Mouse (Mus musculus): ENCODE data around the gene H2al1a. TPM values are rescaled to one million over a fixed set of nuclear protein-coding genes. Genes with fewer than 3 reads are reported as not detected.
"Not testable (repeated sequence)": the region's sequence is repeated elsewhere in the genome, so short reads cannot be mapped to it uniquely, and the experiment has no call there.

The H2al1a gene
- polyA plus RNA-seq, 1 experiment from 2014 or later = not detected

- no CpG with 5 or more reads among the region's 3 CpGs for WGBS (ENCODE audit: insufficient replicate concordance)
- H3K4me3 ChIP-seq (ENCODE audit: low read depth, low read length) = not testable (repeated sequence)
These were observed 18.9 kb downstream of the H2al1a start, which contains the start of gene H2al1g for GRCm38 (mm10) chrX:11317956-11318355. Gene H2al1g, plus strand, starts transcription at chrX:11318256.

GRCm38 (mm10) chrX:11321192-11321591 lies 22.1 kb downstream of the H2al1a start, which contains the start of gene H2al1h:
Gene H2al1h, plus strand, starts transcription at chrX:11321492.
- not testable (repeated sequence) for H3K4me2 ChIP-seq (ENCODE audit: low read depth, low read length); H3K27me3 ChIP-seq (ENCODE audit: control insufficient read depth, insufficient read depth, low read depth, low read length); H3K4me1 ChIP-seq (ENCODE audit: control insufficient read depth, low read depth, low read length); ATAC-seq (ENCODE audit: low read depth); H3K9me3 ChIP-seq (replicated peaks; ENCODE audit: control insufficient read depth, low read length); H3K4me3 ChIP-seq (ENCODE audit: low read depth, low read length); H3K36me3 ChIP-seq (ENCODE audit: control insufficient read depth, insufficient read depth); H3K27ac ChIP-seq (ENCODE audit: low read length); H3K9ac ChIP-seq (ENCODE audit: low read depth, low read length)
- no CpG with 5 or more reads among the region's 6 CpGs for WGBS (ENCODE audit: insufficient replicate concordance)

More at GRCm38 (mm10) chrX:11317956-11318355, 18.9 kb downstream of the H2al1a start, which contains the start of gene H2al1g:
- H3K27me3 ChIP-seq (ENCODE audit: control insufficient read depth, insufficient read depth, low read depth, low read length); H3K27ac ChIP-seq (ENCODE audit: low read length); H3K4me2 ChIP-seq (ENCODE audit: low read depth, low read length); H3K36me3 ChIP-seq (ENCODE audit: control insufficient read depth, insufficient read depth); ATAC-seq (ENCODE audit: low read depth); H3K9ac ChIP-seq (ENCODE audit: low read depth, low read length); H3K9me3 ChIP-seq (replicated peaks; ENCODE audit: control insufficient read depth, low read length); H3K4me1 ChIP-seq (ENCODE audit: control insufficient read depth, low read depth, low read length): not testable (repeated sequence)

- not testable (repeated sequence) for H3K4me1 ChIP-seq (ENCODE audit: control insufficient read depth, low read depth, low read length); H3K27me3 ChIP-seq (ENCODE audit: control insufficient read depth, insufficient read depth, low read depth, low read length); H3K36me3 ChIP-seq (ENCODE audit: control insufficient read depth, insufficient read depth); H3K9ac ChIP-seq (ENCODE audit: low read depth, low read length); H3K4me3 ChIP-seq (ENCODE audit: low read depth, low read length); H3K27ac ChIP-seq (ENCODE audit: low read length); ATAC-seq (ENCODE audit: low read depth); H3K9me3 ChIP-seq (replicated peaks; ENCODE audit: control insufficient read depth, low read length); H3K4me2 ChIP-seq (ENCODE audit: low read depth, low read length)
- WGBS (ENCODE audit: insufficient replicate concordance) = 77% methylated on average over 2 of the region's 5 CpGs
These were observed 25.3 kb downstream of the H2al1a start, which contains the start of gene H2al1i for GRCm38 (mm10) chrX:11324359-11324758. Gene H2al1i, plus strand, starts transcription at chrX:11324659.

- not testable (repeated sequence) for ATAC-seq (ENCODE audit: low read depth); H3K9me3 ChIP-seq (replicated peaks; ENCODE audit: control insufficient read depth, low read length); H3K4me2 ChIP-seq (ENCODE audit: low read depth, low read length); H3K27me3 ChIP-seq (ENCODE audit: control insufficient read depth, insufficient read depth, low read depth, low read length); H3K27ac ChIP-seq (ENCODE audit: low read length); H3K36me3 ChIP-seq (ENCODE audit: control insufficient read depth, insufficient read depth); H3K4me1 ChIP-seq (ENCODE audit: control insufficient read depth, low read depth, low read length); H3K4me3 ChIP-seq (ENCODE audit: low read depth, low read length); H3K9ac ChIP-seq (ENCODE audit: low read depth, low read length)
- WGBS (ENCODE audit: insufficient replicate concordance) = 71% methylated on average over 2 of the region's 2 CpGs
These were observed 28.5 kb downstream of the H2al1a start, which contains the start of gene H2al1j for GRCm38 (mm10) chrX:11327522-11327921. Gene H2al1j, plus strand, starts transcription at chrX:11327822.

- no peak for ATAC-seq (ENCODE audit: low read depth)
- H3K27me3 ChIP-seq (ENCODE audit: control insufficient read depth, insufficient read depth, low read depth, low read length) = no peaks in the 10 kb centered on the region
- H3K36me3 ChIP-seq (ENCODE audit: control insufficient read depth, insufficient read depth) = no peaks in the 10 kb centered on the region
- H3K4me2 ChIP-seq (ENCODE audit: low read depth, low read length) = no peak overlapping the region
- 62% methylated on average over 9 of the region's 9 CpGs for WGBS (ENCODE audit: insufficient replicate concordance)
- H3K4me3 ChIP-seq (ENCODE audit: low read depth, low read length) = no peak overlapping the region
- no peak overlapping the region for H3K9ac ChIP-seq (ENCODE audit: low read depth, low read length)
- no peak overlapping the region for H3K27ac ChIP-seq (ENCODE audit: low read length)
- H3K4me1 ChIP-seq (ENCODE audit: control insufficient read depth, low read depth, low read length) = no peaks in the 10 kb centered on the region
- H3K9me3 ChIP-seq (replicated peaks; ENCODE audit: control insufficient read depth, low read length) = no peaks in the 10 kb centered on the region
These were observed 46.7 kb downstream of the H2al1a start for GRCm38 (mm10) chrX:11345762-11346161.

- WGBS (ENCODE audit: insufficient replicate concordance) = 71% methylated on average over 3 of the region's 3 CpGs
- H3K27me3 ChIP-seq (ENCODE audit: control insufficient read depth, insufficient read depth, low read depth, low read length) = no peaks in the 10 kb centered on the region
- H3K36me3 ChIP-seq (ENCODE audit: control insufficient read depth, insufficient read depth) = no peaks in the 10 kb centered on the region
- no peak for ATAC-seq (ENCODE audit: low read depth)
- no peaks in the 10 kb centered on the region for H3K4me1 ChIP-seq (ENCODE audit: control insufficient read depth, low read depth, low read length)
- no peak overlapping the region for H3K27ac ChIP-seq (ENCODE audit: low read length)
- H3K9ac ChIP-seq (ENCODE audit: low read depth, low read length) = no peak overlapping the region
- no peaks in the 10 kb centered on the region for H3K9me3 ChIP-seq (replicated peaks; ENCODE audit: control insufficient read depth, low read length)
- H3K4me2 ChIP-seq (ENCODE audit: low read depth, low read length) = no peak overlapping the region
- H3K4me3 ChIP-seq (ENCODE audit: low read depth, low read length) = no peak overlapping the region
These were observed 47.7 kb downstream of the H2al1a start for GRCm38 (mm10) chrX:11346756-11347155.

Other genes starting within 250 kb of the H2al1a start
- not detected in 2 replicates for gene H2al1b, start 3.2 kb downstream of the H2al1a start, polyA plus RNA-seq (2015; fragmentation: Nextera tagmentation; extraction: Ambion mirVana)
- not detected in 2 replicates for gene H2al1c, start 6.4 kb downstream of the H2al1a start, polyA plus RNA-seq (2015; fragmentation: Nextera tagmentation; extraction: Ambion mirVana)
- not detected in 2 replicates for gene H2al1d, start 9.6 kb downstream of the H2al1a start, polyA plus RNA-seq (2015; fragmentation: Nextera tagmentation; extraction: Ambion mirVana)
- gene H2al1e, start 12.7 kb downstream of the H2al1a start, polyA plus RNA-seq (2015; fragmentation: Nextera tagmentation; extraction: Ambion mirVana) = not detected in 2 replicates
- not detected in 2 replicates for gene H2al1f, start 15.9 kb downstream of the H2al1a start, polyA plus RNA-seq (2015; fragmentation: Nextera tagmentation; extraction: Ambion mirVana)
- not detected in 2 replicates for gene H2al1g, start 19.0 kb downstream of the H2al1a start, polyA plus RNA-seq (2015; fragmentation: Nextera tagmentation; extraction: Ambion mirVana)
- gene H2al1h, start 22.2 kb downstream of the H2al1a start, polyA plus RNA-seq (2015; fragmentation: Nextera tagmentation; extraction: Ambion mirVana) = not detected in 2 replicates
- not detected in 2 replicates for gene H2al1i, start 25.4 kb downstream of the H2al1a start, polyA plus RNA-seq (2015; fragmentation: Nextera tagmentation; extraction: Ambion mirVana)
- gene H2al1j, start 28.6 kb downstream of the H2al1a start, polyA plus RNA-seq (2015; fragmentation: Nextera tagmentation; extraction: Ambion mirVana) = not detected in 2 replicates

Measured in liver, embryonic 16.5 days (tissue).